Mouse (Mus musculus) lung, adult 2 months (tissue): ENCODE data around the gene Gm20716.

Source experiments
- CTCF ChIP-seq: fragments of 200-500 bp; IDR thresholded peaks from 2 replicates; pipeline ENCODE4 v1.5.1; 2011; ENCODE audit warnings: mild to moderate bottlenecking, low read length, control low read depth; ENCODE audit not compliant: insufficient read depth
- POLR2A ChIP-seq: fragments of 200-500 bp; IDR thresholded peaks from 2 replicates; pipeline ENCODE4 v1.6.1; 2011; ENCODE audit warnings: low read depth, mild to moderate bottlenecking, control low read depth, low read length, borderline replicate concordance; ENCODE audit errors: extremely low read depth

- TF ChIP-seq CTCF (no peak), POLR2A (no peak)
Measured at GRCm38 (mm10) chr2:168166750-168167460, 63.3 kb downstream of the Gm20716 start.
